Comparison of ENCODE assay signal across 8 mouse cellular contexts in the genomic region with DNA sequence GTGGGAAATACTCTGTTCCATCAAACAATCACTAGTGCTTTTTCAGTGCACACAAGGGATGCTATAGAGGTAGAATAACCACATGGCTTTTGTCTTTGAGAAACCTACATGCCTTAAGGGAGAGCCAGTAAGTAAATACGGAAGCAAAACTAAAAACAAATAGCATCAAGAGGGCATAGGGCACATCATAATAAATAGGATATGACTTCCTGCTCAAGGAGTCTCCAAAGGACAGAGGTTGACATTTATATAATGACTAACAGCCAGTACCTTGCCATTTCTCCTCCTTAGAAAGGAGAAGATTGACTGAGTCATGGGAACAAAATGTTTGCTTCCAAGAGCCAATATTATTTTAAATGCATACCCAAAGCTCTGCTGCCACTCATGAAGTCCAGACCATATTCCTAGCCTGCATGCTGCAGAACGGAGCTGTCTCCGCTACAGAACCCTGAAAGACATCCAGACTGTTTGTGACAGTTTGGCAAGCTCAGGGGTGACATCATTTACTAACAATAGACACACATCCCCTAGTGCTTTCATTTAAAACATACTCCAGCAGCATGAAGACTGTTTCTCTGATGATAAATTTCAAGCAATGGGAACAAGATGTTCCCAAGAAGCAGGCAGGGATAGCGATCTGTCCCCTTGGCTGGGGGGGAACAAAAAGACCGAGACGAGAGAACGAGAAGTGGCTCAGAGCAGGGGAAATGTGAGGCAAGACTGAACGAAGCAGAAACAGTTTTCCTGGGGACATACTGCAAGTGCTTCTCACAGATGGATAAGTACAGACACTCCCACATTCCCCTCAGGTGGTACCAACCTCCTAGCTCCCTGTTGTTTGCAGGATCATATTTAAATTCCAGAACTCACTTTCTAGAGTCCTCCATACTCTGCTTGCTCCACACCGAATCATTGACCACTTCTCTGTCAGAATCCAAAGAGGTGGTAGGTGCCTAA. TPM values are rescaled to one million over a fixed set of nuclear protein-coding genes. Genes with fewer than 3 reads are reported as not detected.
A peak's percentile ranks its signal among the peaks of the same experiment; 100 is the strongest.
DNase-seq lines count a peak whose midpoint lies in the region; ATAC-seq and TF ChIP-seq lines count a peak whose summit lies in the region.

No protein-coding gene starts in this region.

- WGBS in hindbrain, postnatal 0 days: 63% methylated on average over 9 of the region's 9 CpGs
- WGBS in hindbrain, embryonic 10.5 days: 75% methylated on average over 9 of the region's 9 CpGs
- WGBS in heart, embryonic 12.5 days: 43% methylated on average over 9 of the region's 9 CpGs

- H3K27ac ChIP-seq in hindbrain, postnatal 0 days: peak overlapping the region; percentile 26; the same call in 1 of the 2 replicates
- no peak overlapping the region for H3K27ac ChIP-seq in hindbrain, embryonic 10.5 days
- peak overlapping the region; percentile 81 for H3K27ac ChIP-seq in heart, embryonic 12.5 days (ENCODE audit: poor library complexity, severe bottlenecking)

- no peak for TF ChIP-seq CTCF in hindbrain, postnatal 0 days (IDR thresholded peaks at IDR 0.05; ENCODE audit: low read depth)

- no peaks in the 10 kb centered on the region for H3K36me3 ChIP-seq in hindbrain, postnatal 0 days (ENCODE audit: insufficient read depth, low read length)
- no peaks in the 10 kb centered on the region for H3K36me3 ChIP-seq in hindbrain, embryonic 10.5 days
- no peaks in the 10 kb centered on the region for H3K36me3 ChIP-seq in heart, embryonic 12.5 days
- no peaks in the 10 kb centered on the region for H3K36me3 ChIP-seq in myocyte (ENCODE audit: control insufficient read depth, insufficient read depth)

- H3K79me2 ChIP-seq in myocyte (ENCODE audit: control insufficient read depth, insufficient read depth): no peaks in the 10 kb centered on the region

- ATAC-seq in hindbrain, postnatal 0 days: peak; percentile 82
- peak; percentile 55; the same call in 1 of the 2 replicates for ATAC-seq in heart, embryonic 12.5 days (ENCODE audit: insufficient number of reproducible peaks, low FRiP score)

- no peak for TF ChIP-seq POLR2A in myocyte (IDR thresholded peaks at IDR 0.05; ENCODE audit: insufficient read length, low read depth)

- H3K9ac ChIP-seq in hindbrain, postnatal 0 days (replicated peaks; ENCODE audit: low read length): no peak overlapping the region
- H3K9ac ChIP-seq in heart, embryonic 12.5 days: peak overlapping the region; percentile 45; the same call in 1 of the 2 replicates

- H3K4me3 ChIP-seq in hindbrain, postnatal 0 days (ENCODE audit: low read length): no peak overlapping the region
- no peak overlapping the region for H3K4me3 ChIP-seq in hindbrain, embryonic 10.5 days
- H3K4me3 ChIP-seq in heart, embryonic 12.5 days: no peak overlapping the region
- H3K4me3 ChIP-seq in myocyte: no peak overlapping the region

- peak; percentile 46 for DNase-seq in hindbrain, postnatal 0 days (ENCODE audit: low spot score)
- no peak for DNase-seq in hindbrain, embryonic 10.5 days (ENCODE audit: low spot score)
- DNase-seq in cerebellum, adult 11 months: peak; percentile 59
- peak; percentile 82 for DNase-seq in layer of hippocampus, adult 9-10 months (ENCODE audit: low spot score)
- no peak for DNase-seq in thymus, postnatal 0 days (ENCODE audit: low spot score)
- no peak for DNase-seq in spleen, adult 18-20 months

- H3ac ChIP-seq in myocyte (ENCODE audit: control insufficient read depth, insufficient read length): no peak overlapping the region

- no peaks in the 10 kb centered on the region for H3K4me1 ChIP-seq in hindbrain, postnatal 0 days (ENCODE audit: insufficient read depth, low read length)
- H3K4me1 ChIP-seq in hindbrain, embryonic 10.5 days (replicated peaks): no peaks in the 10 kb centered on the region
- H3K4me1 ChIP-seq in heart, embryonic 12.5 days (replicated peaks): no peaks in the 10 kb centered on the region

- no peak overlapping the region for H3K4me2 ChIP-seq in hindbrain, postnatal 0 days (ENCODE audit: low read depth, low read length)
- H3K4me2 ChIP-seq in heart, embryonic 12.5 days: peak overlapping the region; percentile 49
- H3K4me2 ChIP-seq in myocyte (ENCODE audit: low read depth): peak overlapping the region; percentile 25

- H3K27me3 ChIP-seq in hindbrain, postnatal 0 days (ENCODE audit: insufficient read depth, low read length): no peaks in the 10 kb centered on the region
- H3K27me3 ChIP-seq in hindbrain, embryonic 10.5 days (ENCODE audit: insufficient read depth, poor library complexity, severe bottlenecking): peaks cover 51% of the 10 kb centered on the region
- peaks cover 6% of the 10 kb centered on the region; the same call in 1 of the 2 replicates for H3K27me3 ChIP-seq in heart, embryonic 12.5 days (replicated peaks)
- H3K27me3 ChIP-seq in myocyte (ENCODE audit: control insufficient read depth, insufficient read depth, insufficient read length): no peaks in the 10 kb centered on the region

- no peaks in the 10 kb centered on the region for H3K9me3 ChIP-seq in hindbrain, postnatal 0 days (ENCODE audit: low read length)
- H3K9me3 ChIP-seq in hindbrain, embryonic 10.5 days: no peaks in the 10 kb centered on the region
- H3K9me3 ChIP-seq in heart, embryonic 12.5 days (replicated peaks): 0 out of 2 replicates have a peak, but pooled peaks cover 10% of the 10 kb centered on the region

TF ChIP-seq in myocyte, 11 proteins besides CTCF, POLR2A, EP300 and RAD21:
- TF ChIP-seq TCF3 (IDR thresholded peaks at IDR 0.05; ENCODE audit: insufficient read length, low read depth): no peak
- no peak for TF ChIP-seq MYOD1 (IDR thresholded peaks at IDR 0.05; ENCODE audit: control insufficient read depth in 1 of 3, insufficient read length in 2 of 3, low read depth in 2 of 3)
- no peak for TF ChIP-seq TCF12 (IDR thresholded peaks at IDR 0.05; ENCODE audit: insufficient read depth, poor library complexity, severe bottlenecking)
- no peak for TF ChIP-seq MYOG (IDR thresholded peaks at IDR 0.05; ENCODE audit: control insufficient read depth in 1 of 3, insufficient read depth in 1 of 3, insufficient read length in 2 of 3, low read depth in 2 of 3)
- no peak for TF ChIP-seq E2F4 (IDR thresholded peaks at IDR 0.05; ENCODE audit: insufficient read depth)
- TF ChIP-seq CEBPB (IDR thresholded peaks at IDR 0.05; ENCODE audit: insufficient read depth, poor library complexity, severe bottlenecking): no peak
- TF ChIP-seq REST (IDR thresholded peaks at IDR 0.05; ENCODE audit: insufficient read depth, insufficient read length): no peak
- TF ChIP-seq MAX (IDR thresholded peaks at IDR 0.05; ENCODE audit: low read depth): no peak
- TF ChIP-seq USF1 (IDR thresholded peaks at IDR 0.05; ENCODE audit: low read depth): no peak
- TF ChIP-seq SRF (IDR thresholded peaks at IDR 0.05; ENCODE audit: control insufficient read depth, insufficient read length, low read depth): no peak
- no peak for TF ChIP-seq POLR2AphosphoS2 (IDR thresholded peaks at IDR 0.05; ENCODE audit: insufficient read length, low read depth)

RNA-seq across cellular contexts. Expression of a gene that starts 3.5 kb away (rescaled TPM):
- 0.37 and 0.43 TPM in 2 replicates for total RNA-seq in hindbrain, postnatal 0 days (2014; rRNA removed)
- 0.15 and 0.25 TPM in 2 replicates for polyA plus RNA-seq in hindbrain, postnatal 0 days (2015; fragmentation: Nextera tagmentation; extraction: Ambion mirVana)
- 0.09 and 0.12 TPM in 2 replicates for polyA plus RNA-seq in hindbrain, embryonic 10.5 days (2016; fragmentation: Nextera tagmentation; extraction: Ambion mirVana)
- 0.05 TPM in 2 replicates for polyA plus RNA-seq in heart, embryonic 12.5 days (2016; fragmentation: Nextera tagmentation; extraction: Ambion mirVana)
- 0.01 TPM for polyA plus RNA-seq in myocyte (2012; fragmentation: generic; extraction: Trizol)
- 0.05 and 0.10 TPM in 2 replicates for polyA plus RNA-seq in thymus, postnatal 0 days (2015; fragmentation: Nextera tagmentation; extraction: Ambion mirVana)

Comparison
In these comparisons a context has a peak if more than half of its experiments do, and no peak if none do; other contexts are left out.
1. DNase-seq: peak in hindbrain, postnatal 0 days (single experiment), cerebellum, adult 11 months (single experiment) and layer of hippocampus, adult 9-10 months (single experiment); none in hindbrain, embryonic 10.5 days (single experiment), thymus, postnatal 0 days (single experiment) and spleen, adult 18-20 months (0 of 2).